Mouse (Mus musculus): Measurements from ENCODE around the gene Gse1. TPM values are rescaled to one million over a fixed set of nuclear protein-coding genes. Genes with fewer than 3 reads are reported as not detected.

Gene Gse1
- total RNA-seq, 1 experiment = 21.4 TPM

GRCm38 (mm10) chr8:120550430-120550829 lies 322.2 kb downstream of the Gse1 start:
- Histone ChIP-seq H3K36me3 (ENCODE audit: control insufficient read depth, insufficient read depth, low read length, poor library complexity, severe bottlenecking) (peaks cover 25% of the 10 kb centered on the region), H3K9ac (ENCODE audit: insufficient read depth, low read depth, low read length, poor library complexity, severe bottlenecking) (no peak overlapping the region), H3K9me3 (ENCODE audit: control insufficient read depth, insufficient read depth, low read depth, low read length) (no peaks in the 10 kb centered on the region), H3K4me1 (ENCODE audit: control insufficient read depth in 2 of 2, insufficient read depth in 2 of 2, low read length in 2 of 2, poor library complexity in 1 of 2) (peaks cover 5 to 62% of the 10 kb centered on the region in 2 experiments), H3K27ac (ENCODE audit: insufficient read depth, low read depth, low read length, poor library complexity, severe bottlenecking) (no peak overlapping the region), H3K4me3 (ENCODE audit: insufficient read depth in 1 of 2, low read depth in 1 of 2, low read length in 2 of 2, poor library complexity in 1 of 2, severe bottlenecking in 1 of 2) (no peak overlapping the region)
- in situ Hi-C loops (cut with MboI; ENCODE audit: low sequenced_read_pairs in 2 of 2, unreplicated experiment in 2 of 2) = no loop called here
- TF ChIP-seq ZC3H11A (IDR thresholded peaks at IDR 0.05; ENCODE audit: borderline replicate concordance, low read depth, low read length) = no peak
- no peak for TF ChIP-seq ZNF384 (IDR thresholded peaks at IDR 0.05; ENCODE audit: low read depth, low read length)
- no peak for TF ChIP-seq CHD2 (IDR thresholded peaks at IDR 0.05; ENCODE audit: low read depth, low read length)
- TF ChIP-seq MAFK (IDR thresholded peaks at IDR 0.05; ENCODE audit: insufficient read depth, low read depth, low read length) = no peak
- no peak for DNase-seq (ENCODE audit: low read depth, low spot score)

GRCm38 (mm10) chr8:120550937-120551676 lies 322.9 kb downstream of the Gse1 start:
- peaks cover 29% of the 10 kb centered on the region for H3K36me3 ChIP-seq (ENCODE audit: control insufficient read depth, insufficient read depth, low read length, poor library complexity, severe bottlenecking)
- H3K9ac ChIP-seq (ENCODE audit: insufficient read depth, low read depth, low read length, poor library complexity, severe bottlenecking) = no peak overlapping the region
- DNase-seq (ENCODE audit: low read depth, low spot score) = no peak
- TF ChIP-seq ZC3H11A (IDR thresholded peaks at IDR 0.05; ENCODE audit: borderline replicate concordance, low read depth, low read length) (no peak), HCFC1 (IDR thresholded peaks at IDR 0.05; ENCODE audit: borderline replicate concordance, insufficient read depth, low read length) (no peak), CHD2 (IDR thresholded peaks at IDR 0.05; ENCODE audit: low read depth, low read length) (no peak), MAFK (IDR thresholded peaks at IDR 0.05; ENCODE audit: insufficient read depth, low read depth, low read length) (no peak), ZNF384 (IDR thresholded peaks at IDR 0.05; ENCODE audit: low read depth, low read length) (no peak)
- in situ Hi-C loops (cut with MboI; ENCODE audit: low sequenced_read_pairs in 2 of 2, unreplicated experiment in 2 of 2) = no loop called here
- H3K27ac ChIP-seq (ENCODE audit: insufficient read depth, low read depth, low read length, poor library complexity, severe bottlenecking) = no peak overlapping the region
- H3K4me3 ChIP-seq (ENCODE audit: insufficient read depth in 1 of 2, low read depth in 1 of 2, low read length in 2 of 2, poor library complexity in 1 of 2, severe bottlenecking in 1 of 2) = no peak overlapping the region
- peaks cover 5 to 60% of the 10 kb centered on the region in 2 experiments for H3K4me1 ChIP-seq (ENCODE audit: control insufficient read depth in 2 of 2, insufficient read depth in 2 of 2, low read length in 2 of 2, poor library complexity in 1 of 2)
- no peaks in the 10 kb centered on the region for H3K9me3 ChIP-seq (ENCODE audit: control insufficient read depth, insufficient read depth, low read depth, low read length)

- Histone ChIP-seq H3K9ac (ENCODE audit: insufficient read depth, low read depth, low read length, poor library complexity, severe bottlenecking) (no peak overlapping the region), H3K27ac (ENCODE audit: insufficient read depth, low read depth, low read length, poor library complexity, severe bottlenecking) (no peak overlapping the region), H3K4me1 (ENCODE audit: control insufficient read depth in 2 of 2, insufficient read depth in 2 of 2, low read length in 2 of 2, poor library complexity in 1 of 2) (peaks cover 5 to 61% of the 10 kb centered on the region in 2 experiments), H3K4me3 (ENCODE audit: insufficient read depth in 1 of 2, low read depth in 1 of 2, low read length in 2 of 2, poor library complexity in 1 of 2, severe bottlenecking in 1 of 2) (no peak overlapping the region), H3K9me3 (ENCODE audit: control insufficient read depth, insufficient read depth, low read depth, low read length) (no peaks in the 10 kb centered on the region), H3K36me3 (ENCODE audit: control insufficient read depth, insufficient read depth, low read length, poor library complexity, severe bottlenecking) (peaks cover 35% of the 10 kb centered on the region)
- in situ Hi-C loops (cut with MboI; ENCODE audit: low sequenced_read_pairs in 2 of 2, unreplicated experiment in 2 of 2) = no loop called here
- no peak for DNase-seq (ENCODE audit: low read depth, low spot score)
- TF ChIP-seq MAFK (IDR thresholded peaks at IDR 0.05; ENCODE audit: insufficient read depth, low read depth, low read length) = no peak
- TF ChIP-seq HCFC1 (IDR thresholded peaks at IDR 0.05; ENCODE audit: borderline replicate concordance, insufficient read depth, low read length) = no peak
- no peak for TF ChIP-seq CHD2 (IDR thresholded peaks at IDR 0.05; ENCODE audit: low read depth, low read length)
- no peak for TF ChIP-seq ZNF384 (IDR thresholded peaks at IDR 0.05; ENCODE audit: low read depth, low read length)
- no peak for TF ChIP-seq ZC3H11A (IDR thresholded peaks at IDR 0.05; ENCODE audit: borderline replicate concordance, low read depth, low read length)
Observed at GRCm38 (mm10) chr8:120551677-120551980, 323.4 kb downstream of the Gse1 start.

GRCm38 (mm10) chr8:120552509-120552908 lies 324.3 kb downstream of the Gse1 start:
- peaks cover 35% of the 10 kb centered on the region for H3K36me3 ChIP-seq (ENCODE audit: control insufficient read depth, insufficient read depth, low read length, poor library complexity, severe bottlenecking)
- H3K27ac ChIP-seq (ENCODE audit: insufficient read depth, low read depth, low read length, poor library complexity, severe bottlenecking) = no peak overlapping the region
- TF ChIP-seq ZC3H11A (IDR thresholded peaks at IDR 0.05; ENCODE audit: borderline replicate concordance, low read depth, low read length) = no peak
- no peak for TF ChIP-seq CHD2 (IDR thresholded peaks at IDR 0.05; ENCODE audit: low read depth, low read length)
- no peak for TF ChIP-seq ZNF384 (IDR thresholded peaks at IDR 0.05; ENCODE audit: low read depth, low read length)
- no peak for TF ChIP-seq HCFC1 (IDR thresholded peaks at IDR 0.05; ENCODE audit: borderline replicate concordance, insufficient read depth, low read length)
- TF ChIP-seq MAFK (IDR thresholded peaks at IDR 0.05; ENCODE audit: insufficient read depth, low read depth, low read length) = no peak
- no peak overlapping the region for H3K9ac ChIP-seq (ENCODE audit: insufficient read depth, low read depth, low read length, poor library complexity, severe bottlenecking)
- H3K9me3 ChIP-seq (ENCODE audit: control insufficient read depth, insufficient read depth, low read depth, low read length) = no peaks in the 10 kb centered on the region
- no peak for DNase-seq (ENCODE audit: low read depth, low spot score)
- H3K4me1 ChIP-seq (ENCODE audit: control insufficient read depth in 2 of 2, insufficient read depth in 2 of 2, low read length in 2 of 2, poor library complexity in 1 of 2) = peaks cover 5 to 60% of the 10 kb centered on the region in 2 experiments
- no peak overlapping the region for H3K4me3 ChIP-seq (ENCODE audit: insufficient read depth in 1 of 2, low read depth in 1 of 2, low read length in 2 of 2, poor library complexity in 1 of 2, severe bottlenecking in 1 of 2)
- in situ Hi-C loops (cut with MboI; ENCODE audit: low sequenced_read_pairs in 2 of 2, unreplicated experiment in 2 of 2) = no loop called here
